Mouse (Mus musculus) kidney, adult 2 months (tissue): ENCODE data around the gene Olfr464.

Experiments
- CTCF ChIP-seq: fragments of 200-500 bp; conservative IDR thresholded peaks from 2 replicates; pipeline ENCODE4 v1.5.1; 2011; ENCODE audit warnings: low read depth, mild to moderate bottlenecking, control low read depth, low read length, moderate library complexity, mixed read lengths; ENCODE audit not compliant: insufficient read depth, insufficient read length
- POLR2A ChIP-seq: fragments of 200-500 bp; IDR thresholded peaks from one replicate; pipeline ENCODE4 v1.6.1; 2011; ENCODE audit warnings: low read depth, low read length, control low read depth

DNA sequence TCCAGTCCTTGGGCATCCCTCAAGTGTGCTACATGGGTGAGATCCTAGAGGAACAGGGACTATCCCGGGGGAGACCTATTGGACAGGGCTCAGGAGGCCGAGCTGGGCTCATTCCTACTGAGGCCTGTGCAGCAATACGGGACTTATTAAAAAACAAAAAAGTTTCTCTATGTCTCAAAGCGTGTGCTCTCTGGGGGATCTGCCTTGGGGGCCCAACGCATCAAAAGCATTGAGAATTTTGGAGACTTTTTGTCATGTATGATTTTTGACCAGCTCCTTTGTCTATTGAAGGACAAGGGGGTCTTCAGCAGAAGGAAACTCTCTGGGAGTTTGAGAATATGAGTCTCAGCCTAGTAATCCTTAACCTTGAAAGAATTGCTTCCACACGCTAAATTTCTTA is 28.6 kb downstream of the Olfr464 start, which contains the start of gene Olfr462:
- TF ChIP-seq CTCF (no peak), POLR2A (no peak)
